Mouse (Mus musculus) CH12.LX (cell line): ENCODE results near the gene Ppard. TPM values are rescaled to one million over a fixed set of nuclear protein-coding genes. Genes with fewer than 3 reads are reported as not detected.

Source experiments
- DNase-seq: peaks from one replicate; pipeline ENCODE4 v3.0.0-alpha.2; 2013; ENCODE audit errors: extremely low read depth
- H3K27ac ChIP-seq: 2 replicates; pipeline ENCODE4 v1.5.1; 2012; ENCODE audit warnings: low read depth, mild to moderate bottlenecking, control low read depth, moderate library complexity; ENCODE audit not compliant: insufficient read depth
- H3K27me3 ChIP-seq: replicated peaks from 2 replicates; pipeline ENCODE3; 2012; ENCODE audit warnings: inconsistent platforms
- H3K36me3 ChIP-seq, 2 experiments: replicated peaks in 1 of 2; 2 replicates each; pipeline versions ENCODE3 to v1.6.1; 2012; ENCODE audit warnings: inconsistent platforms in 1 of 2, low read length in 1 of 2, mild to moderate bottlenecking in 1 of 2, mixed read lengths in 1 of 2, moderate library complexity in 1 of 2; ENCODE audit not compliant: control insufficient read depth in 1 of 2, insufficient read depth in 1 of 2
- H3K4me1 ChIP-seq, 2 experiments: 2 replicates each; pipeline ENCODE4 v1.6.1; 2012; ENCODE audit warnings: inconsistent platforms in 1 of 2, moderate library complexity in 1 of 2; ENCODE audit not compliant: insufficient read depth in 2 of 2, control insufficient read depth in 1 of 2
- H3K4me2 ChIP-seq: 2 replicates; pipeline ENCODE4 v1.6.1; 2012; ENCODE audit warnings: low read depth, mild to moderate bottlenecking, control low read depth; ENCODE audit not compliant: poor library complexity, insufficient read depth, severe bottlenecking
- H3K4me3 ChIP-seq, 3 experiments: fragments of 150-350 bp in 1 of 3; sonication (generic) in 1 of 3; replicated peaks in 1 of 3; 2 replicates each; pipeline versions ENCODE3 to v1.5.1; 2011 to 2012; ENCODE audit warnings: low read depth in 2 of 3, low read length in 2 of 3, mild to moderate bottlenecking in 2 of 3, moderate library complexity in 2 of 3, control low read depth in 1 of 3, improper control_type of control experiment in 1 of 3, inconsistent platforms in 1 of 3, mixed read lengths in 1 of 3; ENCODE audit not compliant: poor library complexity in 1 of 3
- H3K79me2 ChIP-seq: replicated peaks from 2 replicates; pipeline ENCODE4 v1.6.1; 2012; ENCODE audit warnings: mild to moderate bottlenecking, moderate library complexity; ENCODE audit not compliant: control insufficient read depth, poor library complexity, insufficient read depth, severe bottlenecking; ENCODE audit errors: extremely low read depth
- H3K9ac ChIP-seq: 2 replicates; pipeline ENCODE4 v1.6.1; 2012; ENCODE audit warnings: low read depth, mild to moderate bottlenecking, control low read depth, moderate library complexity; ENCODE audit not compliant: insufficient read depth
- H3K9me3 ChIP-seq: replicated peaks from 2 replicates; pipeline ENCODE3; 2012; ENCODE audit warnings: low read length, inconsistent platforms, mixed read lengths
- BHLHE40 ChIP-seq: IDR thresholded peaks from 2 replicates; pipeline ENCODE4 v1.6.1; 2011; ENCODE audit warnings: mild to moderate bottlenecking, low read depth, low read length, improper control_type of control experiment
- CHD1 ChIP-seq: IDR thresholded peaks from 2 replicates; pipeline ENCODE4 v1.6.1; 2012; ENCODE audit warnings: low read depth, low read length, improper control_type of control experiment, inconsistent platforms
- CHD2 ChIP-seq: IDR thresholded peaks from 2 replicates; pipeline ENCODE4 v1.6.1; 2011; ENCODE audit warnings: low read length, improper control_type of control experiment
- CTCF ChIP-seq, 2 experiments: IDR thresholded peaks in 1 of 2; conservative IDR thresholded peaks in 1 of 2; 2 replicates each; pipeline ENCODE4 v1.5.1; 2011 to 2012; ENCODE audit warnings: low read depth in 2 of 2, low read length in 2 of 2, improper control_type of control experiment in 1 of 2, inconsistent platforms in 1 of 2, mild to moderate bottlenecking in 1 of 2, moderate library complexity in 1 of 2
- ELF1 ChIP-seq: IDR thresholded peaks from 2 replicates; pipeline ENCODE4 v1.6.1; 2014; ENCODE audit warnings: low read depth, mild to moderate bottlenecking, inconsistent platforms, low read length, improper control_type of control experiment
- IRF4 ChIP-seq: IDR thresholded peaks from 2 replicates; pipeline ENCODE4 v1.6.1; 2014; ENCODE audit warnings: low read depth, mild to moderate bottlenecking, inconsistent platforms, low read length, improper control_type of control experiment
- MAFK ChIP-seq: IDR thresholded peaks from 2 replicates; pipeline ENCODE4 v1.6.1; 2011; ENCODE audit warnings: low read length, improper control_type of control experiment; ENCODE audit not compliant: insufficient replicate concordance
- MYC ChIP-seq: IDR thresholded peaks from 2 replicates; pipeline ENCODE4 v1.6.1; 2011; ENCODE audit warnings: low read depth, mild to moderate bottlenecking, improper control_type of control experiment, low read length
- NELFE ChIP-seq: IDR thresholded peaks from 2 replicates; pipeline ENCODE4 v1.6.1; 2011; ENCODE audit warnings: low read depth, low read length, improper control_type of control experiment
- NRF1 ChIP-seq: IDR thresholded peaks from 2 replicates; pipeline ENCODE4 v1.6.1; 2014; ENCODE audit warnings: low read depth, mild to moderate bottlenecking, inconsistent platforms, low read length, improper control_type of control experiment, moderate library complexity
- PAX5 ChIP-seq: IDR thresholded peaks from 2 replicates; pipeline ENCODE4 v1.6.1; 2012; ENCODE audit warnings: low read length, inconsistent platforms, mixed read lengths
- POLR2A ChIP-seq: IDR thresholded peaks from 2 replicates; pipeline ENCODE4 v1.6.1; 2011; ENCODE audit warnings: low read depth, mild to moderate bottlenecking, improper control_type of control experiment, low read length
- RCOR1 ChIP-seq: conservative IDR thresholded peaks from 2 replicates; pipeline ENCODE4 v1.6.1; 2012; ENCODE audit warnings: low read depth, mild to moderate bottlenecking, inconsistent platforms, low read length, improper control_type of control experiment
- SMC3 ChIP-seq: IDR thresholded peaks from 2 replicates; pipeline ENCODE4 v1.6.1; 2011; ENCODE audit warnings: low read depth, low read length, improper control_type of control experiment
- UBTF ChIP-seq: IDR thresholded peaks from 2 replicates; pipeline ENCODE4 v1.6.1; 2012; ENCODE audit warnings: low read depth, mild to moderate bottlenecking, inconsistent platforms, low read length, improper control_type of control experiment, moderate library complexity
- USF2 ChIP-seq: conservative IDR thresholded peaks from 2 replicates; pipeline ENCODE4 v1.6.1; 2011; ENCODE audit warnings: low read depth, low read length, improper control_type of control experiment
- ZKSCAN1 ChIP-seq: IDR thresholded peaks from 2 replicates; pipeline ENCODE4 v1.6.1; 2012; ENCODE audit warnings: low read depth, inconsistent platforms, low read length, improper control_type of control experiment, borderline replicate concordance
- ZMIZ1 ChIP-seq: IDR thresholded peaks from 2 replicates; pipeline ENCODE4 v1.6.1; 2012; ENCODE audit warnings: low read depth, mild to moderate bottlenecking, inconsistent platforms, low read length, improper control_type of control experiment
- dilution Hi-C: fragments of 300-500 bp; cut with MboI; formaldehyde crosslinking; loops from 2 replicates; pipeline ENCODE4 v1.14.3; 2020; ENCODE audit warnings: low sequenced_read_pairs; ENCODE audit not compliant: extremely low pct_unique_long_range_greater_than_20kb, extremely low pct_ligation_motif_present
- in situ Hi-C: fragments of 300-500 bp; cut with MboI; formaldehyde crosslinking; loops from 3 replicates; pipeline ENCODE4 v1.14.3; 2019; ENCODE audit warnings: low sequenced_read_pairs, low pct_ligation_motif_present, low pct_unique_long_range_greater_than_20kb, mixed read lengths
- polyA plus RNA-seq: library from polyadenylated mRNA; unstranded; fragments of >175 nt; gene quantifications from 2 replicates; pipeline ENCODE4 v1.2.1, GENCODE M21; 2012; ENCODE audit warnings: low read depth; ENCODE audit not compliant: insufficient read length
- total RNA-seq, 2 experiments: library from RNA; depleted of rRNA; stranded (reverse); fragments of 300-350 nt in 1 of 2; fragments of >200 nt in 1 of 2; gene quantifications; 2 replicates each; pipeline ENCODE4 v1.2.3; 2012 to 2014

Ppard gene
- total and polyA plus RNA-seq, 3 experiments, result 2.9 to 15.5 (median 7.3) TPM

DNA sequence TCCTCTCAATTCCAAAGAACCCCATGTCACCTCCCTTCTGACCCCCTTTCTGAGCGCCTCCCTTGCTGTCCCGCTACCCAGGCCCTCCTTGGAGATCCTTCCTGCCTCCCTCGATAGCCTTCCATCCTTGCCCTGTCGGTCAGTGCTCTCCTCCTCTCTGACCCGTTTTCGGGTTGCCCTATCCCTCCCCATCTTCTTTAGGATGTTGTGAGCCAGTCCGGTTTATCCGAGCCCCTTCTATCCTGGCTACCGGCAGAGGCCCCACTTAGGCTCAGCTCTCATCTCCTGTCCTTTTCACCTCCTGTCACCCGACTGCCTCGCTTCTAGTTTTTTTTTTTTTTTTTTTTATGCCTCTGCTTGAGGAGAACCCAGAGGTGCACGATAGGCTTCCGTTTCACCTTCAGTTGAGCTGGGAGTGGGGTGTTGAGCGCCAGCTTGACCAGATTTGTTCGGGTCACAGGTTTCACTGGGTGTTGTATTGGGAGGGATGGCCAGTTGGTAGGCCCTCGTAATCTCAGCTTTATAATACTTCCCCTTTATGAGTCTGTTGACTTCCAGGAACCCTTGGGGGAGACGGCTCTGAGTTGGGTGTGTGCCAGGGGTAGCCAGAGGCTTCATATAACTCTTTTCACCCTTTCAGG is 711 bp downstream of the Ppard start (continued):
- TF ChIP-seq POLR2A, result no peak

DNA sequence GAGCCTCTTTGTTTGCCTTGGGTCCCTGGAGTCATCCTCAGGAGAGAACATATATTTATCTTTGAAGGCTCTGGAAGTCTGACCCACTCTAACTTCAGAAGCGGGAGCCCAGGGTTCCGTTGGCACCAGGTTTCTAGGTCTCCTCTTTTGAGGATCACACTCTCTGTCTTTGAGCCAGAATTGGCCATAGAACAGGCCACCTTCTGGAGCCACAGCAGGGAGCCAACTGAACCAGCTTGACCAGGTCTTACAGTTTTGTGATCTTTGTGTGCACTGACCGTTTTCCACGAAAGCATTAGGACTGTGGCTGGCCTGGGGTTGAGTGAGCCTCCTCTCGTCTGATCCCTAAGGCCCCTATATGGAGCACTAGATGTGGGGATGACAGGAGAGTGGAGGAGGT is 2.1 kb downstream of the Ppard start:
- TF ChIP-seq CTCF (conservative IDR thresholded peaks at IDR 0.05 in 1 of 2, IDR thresholded peaks at IDR 0.05 in 1 of 2; ENCODE audit: low read depth in 2 of 2, low read length in 2 of 2), result no peak
- no peak for TF ChIP-seq BHLHE40
- no peak for TF ChIP-seq CHD2
- TF ChIP-seq CHD1, result no peak
- no peak for TF ChIP-seq IRF4
- TF ChIP-seq USF2, result no peak
- no peak for TF ChIP-seq ZKSCAN1
- no peak for TF ChIP-seq MYC
- no peak for TF ChIP-seq RCOR1
- no peak for TF ChIP-seq ELF1
- no peak for TF ChIP-seq PAX5
- no peak for TF ChIP-seq ZMIZ1
- no peak for TF ChIP-seq POLR2A
- Histone ChIP-seq H3K27me3 (no peaks in the 10 kb centered on the region), H3K27ac (no peak overlapping the region), H3K4me1 (peaks cover 5 to 40% of the 10 kb centered on the region in 2 experiments), H3K4me3 (peak overlapping the region in 1 of 3 experiments; percentile 9), H3K79me2 (peaks cover 14% of the 10 kb centered on the region; the same call in 1 of the 2 replicates), H3K9ac (no peak overlapping the region), H3K36me3 (peaks cover 12 to 57% of the 10 kb centered on the region in 2 experiments), H3K4me2 (no peak overlapping the region), H3K9me3 (no peaks in the 10 kb centered on the region)
- in situ Hi-C loops (loop anchor here (5.0 kb wide), 1 partner anchor 73 kb away; no protein-coding TSS in a partner anchor), dilution Hi-C loops (no loop called here)
- DNase-seq, result no peak

DNA sequence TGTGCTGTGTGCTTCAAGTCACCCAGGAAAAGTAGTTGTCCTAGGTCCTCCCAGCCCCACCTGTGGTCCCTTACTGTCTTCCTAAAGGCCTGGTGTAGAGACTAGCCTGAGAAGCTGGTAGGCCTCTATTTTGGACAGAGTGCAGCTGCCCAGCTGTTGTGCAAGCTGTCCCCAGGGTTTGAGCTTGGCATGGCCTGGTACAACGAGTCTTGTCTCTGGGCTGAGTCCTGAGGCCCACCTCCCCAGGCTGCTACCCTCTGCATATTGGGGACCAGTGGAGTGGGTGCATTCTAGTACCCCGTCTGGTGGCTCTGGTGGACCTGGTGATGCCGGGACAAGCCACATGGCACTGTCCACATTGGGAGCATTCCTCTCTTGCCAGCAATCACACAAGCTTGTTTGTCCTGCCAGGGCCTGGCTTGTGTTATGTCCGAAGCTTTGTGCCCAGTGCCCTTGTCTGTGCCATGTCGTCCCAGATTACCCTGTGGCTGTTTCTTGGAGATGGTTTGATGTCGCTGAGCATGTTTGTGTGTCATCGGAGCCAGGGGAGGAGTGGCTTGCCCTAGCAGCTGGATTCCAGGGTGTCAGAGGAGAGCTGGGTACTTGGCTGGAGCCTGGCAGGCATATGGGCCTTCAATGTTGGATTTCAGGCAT is 3.6 kb downstream of the Ppard start:
- in situ Hi-C loops (no loop called here), dilution Hi-C loops (no loop called here)
- no peak for DNase-seq
- Histone ChIP-seq H3K27me3 (no peaks in the 10 kb centered on the region), H3K4me1 (peaks cover 6 to 53% of the 10 kb centered on the region in 2 experiments; a peak in 3 of 4 replicates), H3K36me3 (peaks cover 20 to 63% of the 10 kb centered on the region in 2 experiments), H3K79me2 (peaks cover 14% of the 10 kb centered on the region; the same call in 1 of the 2 replicates), H3K9ac (no peak overlapping the region), H3K9me3 (no peaks in the 10 kb centered on the region), H3K4me2 (no peak overlapping the region), H3K4me3 (no peak overlapping the region), H3K27ac (no peak overlapping the region)
- TF ChIP-seq ZKSCAN1 (no peak), NELFE (no peak), POLR2A (no peak), CHD2 (no peak), NRF1 (no peak), MAFK (no peak), UBTF (no peak), SMC3 (no peak), PAX5 (no peak)
